Mouse (Mus musculus) myocyte (in vitro differentiated cells): ENCODE results near the gene Siah1a.

Source experiments
- CEBPB ChIP-seq: IDR thresholded peaks from 2 replicates; pipeline ENCODE4 v1.6.1; 2011; ENCODE audit warnings: mild to moderate bottlenecking, moderate library complexity; ENCODE audit not compliant: poor library complexity, insufficient read depth, severe bottlenecking
- E2F4 ChIP-seq: IDR thresholded peaks from one replicate; pipeline ENCODE4 v1.6.1; 2011; ENCODE audit warnings: mild to moderate bottlenecking, control low read depth, moderate library complexity; ENCODE audit not compliant: insufficient read depth
- MAX ChIP-seq: IDR thresholded peaks from one replicate; pipeline ENCODE4 v1.6.1; 2011; ENCODE audit warnings: low read depth, mild to moderate bottlenecking, control low read depth
- MYOD1 ChIP-seq, 3 experiments: IDR thresholded peaks; one replicate each; pipeline ENCODE4 v1.6.1; 2011; ENCODE audit warnings: control low read depth in 2 of 3, low read depth in 2 of 3, mild to moderate bottlenecking in 2 of 3, moderate library complexity in 1 of 3; ENCODE audit not compliant: insufficient read length in 2 of 3, control insufficient read depth in 1 of 3
- MYOG ChIP-seq, 3 experiments: IDR thresholded peaks; one replicate each; pipeline ENCODE4 v1.6.1; 2011; ENCODE audit warnings: control low read depth in 2 of 3, low read depth in 2 of 3, mild to moderate bottlenecking in 2 of 3; ENCODE audit not compliant: insufficient read length in 2 of 3, control insufficient read depth in 1 of 3, insufficient read depth in 1 of 3
- POLR2A ChIP-seq: IDR thresholded peaks from one replicate; pipeline ENCODE4 v1.6.1; 2011; ENCODE audit warnings: low read depth, mild to moderate bottlenecking, control low read depth, moderate library complexity; ENCODE audit not compliant: insufficient read length
- POLR2AphosphoS2 ChIP-seq: IDR thresholded peaks from one replicate; pipeline ENCODE4 v1.6.1; 2011; ENCODE audit warnings: low read depth, control low read depth; ENCODE audit not compliant: insufficient read length
- REST ChIP-seq: IDR thresholded peaks from one replicate; pipeline ENCODE4 v1.6.1; 2011; ENCODE audit warnings: mild to moderate bottlenecking, control low read depth, moderate library complexity; ENCODE audit not compliant: insufficient read depth, insufficient read length
- SRF ChIP-seq: IDR thresholded peaks from one replicate; pipeline ENCODE4 v1.6.1; 2011; ENCODE audit warnings: low read depth; ENCODE audit not compliant: control insufficient read depth, insufficient read length
- TCF12 ChIP-seq: IDR thresholded peaks from one replicate; pipeline ENCODE4 v1.6.1; 2011; ENCODE audit warnings: mild to moderate bottlenecking, control low read depth; ENCODE audit not compliant: poor library complexity, insufficient read depth, severe bottlenecking
- TCF3 ChIP-seq: IDR thresholded peaks from one replicate; pipeline ENCODE4 v1.6.1; 2011; ENCODE audit warnings: low read depth, control low read depth; ENCODE audit not compliant: insufficient read length
- USF1 ChIP-seq: IDR thresholded peaks from one replicate; pipeline ENCODE4 v1.6.1; 2011; ENCODE audit warnings: low read depth, mild to moderate bottlenecking, control low read depth, moderate library complexity

GRCm38 (mm10) chr8:86760746-86761145 lies 15.0 kb upstream of the Siah1a start:
- no peak for TF ChIP-seq POLR2A
- TF ChIP-seq POLR2AphosphoS2: no peak
- no peak for TF ChIP-seq MAX
- TF ChIP-seq CEBPB: no peak
- no peak for TF ChIP-seq E2F4
- TF ChIP-seq TCF3: no peak
- no peak for TF ChIP-seq MYOD1 (IDR thresholded peaks at IDR 0.05; ENCODE audit: control insufficient read depth in 1 of 3, insufficient read length in 2 of 3, low read depth in 2 of 3)
- TF ChIP-seq USF1: no peak
- TF ChIP-seq SRF: no peak
- no peak for TF ChIP-seq TCF12
- no peak for TF ChIP-seq MYOG (IDR thresholded peaks at IDR 0.05; ENCODE audit: control insufficient read depth in 1 of 3, insufficient read depth in 1 of 3, insufficient read length in 2 of 3, low read depth in 2 of 3)
- no peak for TF ChIP-seq REST
